Mouse (Mus musculus) embryonic facial prominence, embryonic 15.5 days (tissue): Measurements from ENCODE around the gene Wnk4. TPM values are rescaled to one million over a fixed set of nuclear protein-coding genes. Genes with fewer than 3 reads are reported as not detected.

Source experiments
- ATAC-seq: fragments of 200-750 bp; cut with Nextera tagmentation; 2 replicates; pipeline ENCODE4 v1.8.0; 2017; ENCODE audit warnings: low read depth, moderate TSS enrichment; ENCODE audit not compliant: insufficient number of reproducible peaks, low FRiP score, low TSS enrichment
- H3K27ac ChIP-seq: fragments of 300-500 bp; sonication (generic); replicated peaks from 2 replicates; pipeline ENCODE4 v1.5.1; 2015; ENCODE audit warnings: mild to moderate bottlenecking, inconsistent platforms
- H3K27me3 ChIP-seq: fragments of 300-500 bp; sonication (generic); 2 replicates; pipeline ENCODE4 v1.6.1; 2015; ENCODE audit warnings: inconsistent platforms
- H3K36me3 ChIP-seq: fragments of 300-500 bp; sonication (generic); 2 replicates; pipeline ENCODE4 v1.6.1; 2015; ENCODE audit warnings: mild to moderate bottlenecking, inconsistent platforms
- H3K4me1 ChIP-seq: fragments of 300-500 bp; sonication (generic); 2 replicates; pipeline ENCODE4 v1.6.1; 2015; ENCODE audit warnings: inconsistent platforms
- H3K4me2 ChIP-seq: fragments of 300-500 bp; sonication (generic); replicated peaks from 2 replicates; pipeline ENCODE4 v1.6.1; 2015; ENCODE audit warnings: mild to moderate bottlenecking, inconsistent platforms
- H3K4me3 ChIP-seq: fragments of 300-500 bp; sonication (generic); replicated peaks from 2 replicates; pipeline ENCODE4 v1.5.1; 2015; ENCODE audit warnings: mild to moderate bottlenecking, inconsistent platforms
- H3K9ac ChIP-seq: fragments of 300-500 bp; sonication (generic); 2 replicates; pipeline ENCODE4 v1.6.1; 2015; ENCODE audit warnings: inconsistent platforms
- H3K9me3 ChIP-seq: fragments of 300-500 bp; sonication (generic); replicated peaks from 2 replicates; pipeline ENCODE4 v1.6.1; 2016; ENCODE audit warnings: inconsistent platforms
- WGBS: fragments of 180-500 bp; shearing (Covaris S2); methylation state at CpG from one replicate; pipeline ENCODE4 v1.1.7; 2015; 5-methylcytosine and 5-hydroxymethylcytosine counted together
- polyA plus RNA-seq: library from polyadenylated mRNA; unstranded; fragments of >200 nt; fragmentation: Nextera tagmentation; extraction: Ambion mirVana; gene quantifications from 2 replicates; pipeline ENCODE4 v1.2.1, GENCODE M21; 2015

Wnk4 gene
- polyA plus RNA-seq, 1 experiment from 2014 or later, result 14.3 TPM

DNA sequence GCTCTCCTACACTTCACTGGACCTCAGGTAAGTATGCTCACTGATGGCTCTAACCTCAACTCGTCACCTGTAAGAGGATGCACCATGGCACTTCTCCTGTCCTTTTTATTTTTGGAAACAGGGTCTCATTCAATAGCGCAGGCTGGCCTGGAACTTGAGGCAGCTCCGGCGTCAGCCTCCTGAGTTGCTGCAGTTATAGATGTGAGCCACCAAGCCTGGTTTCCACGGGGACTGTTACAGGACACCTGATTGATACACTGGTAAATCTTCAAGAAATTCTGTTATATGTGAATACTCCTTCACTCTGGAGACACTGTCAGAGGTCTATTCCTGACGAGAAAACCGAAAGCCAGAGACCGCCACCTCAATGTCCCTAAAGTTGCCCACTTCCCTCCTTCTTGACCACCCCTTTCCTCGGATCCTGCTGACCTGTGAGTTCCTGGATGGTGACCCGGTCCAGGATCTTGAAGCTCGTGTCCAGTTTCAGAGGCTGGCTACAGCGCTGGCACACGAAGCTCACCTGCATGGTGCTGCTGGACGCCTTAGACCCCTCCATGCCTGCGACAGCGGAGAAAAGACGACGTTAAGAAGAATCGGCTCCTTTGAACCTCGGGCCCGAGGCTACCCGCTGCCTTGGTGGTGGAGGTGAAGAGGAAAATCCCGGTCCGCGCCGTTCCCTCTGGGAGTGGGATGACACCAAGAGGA is 41.1 kb downstream of the Wnk4 start:
- Histone ChIP-seq H3K36me3 (peaks cover 25% of the 10 kb centered on the region), H3K4me3 (peak overlapping the region; percentile 84), H3K9me3 (no peaks in the 10 kb centered on the region), H3K9ac (peak overlapping the region; percentile 72), H3K4me2 (peak overlapping the region; percentile 82), H3K27ac (0 out of 2 replicates have a peak overlapping the region, but pooled peaks have one; percentile 35), H3K4me1 (peaks cover 15% of the 10 kb centered on the region), H3K27me3 (no peaks in the 10 kb centered on the region)
- 13% methylated on average over 26 of the region's 26 CpGs for WGBS
- ATAC-seq, result peak; percentile 20; the same call in 1 of the 2 replicates

DNA sequence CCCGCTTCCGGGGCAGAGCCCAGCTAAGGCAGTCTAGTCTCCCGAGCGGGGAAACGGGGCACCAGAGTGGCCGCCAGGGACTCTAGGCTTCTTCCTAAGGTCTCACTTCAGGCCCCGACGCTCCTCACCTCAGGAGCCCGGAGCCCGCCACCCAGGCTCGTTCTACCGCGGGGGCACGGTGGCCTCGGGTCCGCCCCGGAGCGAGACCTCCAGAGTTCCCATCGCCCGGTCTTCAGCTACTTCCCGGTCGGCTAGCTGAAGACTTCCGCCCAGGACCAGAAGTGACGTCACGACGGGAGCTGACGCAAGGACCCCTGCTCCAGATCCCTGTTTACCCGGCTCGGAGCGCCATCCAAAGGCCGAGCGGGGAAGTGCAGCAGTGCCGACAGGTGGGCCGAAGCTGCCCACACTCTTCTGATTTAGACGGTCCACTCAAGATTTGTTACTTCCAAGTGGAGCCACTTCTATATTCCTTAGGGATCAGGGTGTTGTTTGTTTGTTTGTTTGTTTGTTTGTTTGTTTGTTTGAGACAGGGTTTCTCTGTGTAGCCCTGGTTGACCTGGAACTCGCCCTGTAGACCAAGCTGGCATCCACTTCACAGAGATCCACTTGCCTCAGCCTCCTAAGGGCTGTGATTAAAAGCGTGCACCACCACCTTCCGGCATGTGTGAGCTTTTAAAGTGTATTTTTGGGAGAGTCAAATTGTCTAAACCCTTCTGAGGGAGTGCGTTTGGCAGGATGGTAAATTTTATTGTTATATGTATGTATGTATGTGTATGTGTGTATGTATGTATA is 41.8 kb downstream of the Wnk4 start, which contains the start of gene Becn1:
Gene Becn1 (minus strand): TSS at position 283 of the 795 bp plus-strand sequence.
- H3K9ac ChIP-seq, result peak within 1 kb of the TSS; percentile 72
- peak within 1 kb of the TSS; percentile 84 for H3K4me3 ChIP-seq
- H3K27ac ChIP-seq, result peak within 1 kb of the TSS; percentile 35; the same call in 1 of the 2 replicates
- no peaks in the 10 kb centered on the region for H3K27me3 ChIP-seq
- H3K4me1 ChIP-seq, result peaks cover 15% of the 10 kb centered on the region
- H3K9me3 ChIP-seq, result no peaks in the 10 kb centered on the region
- peak within 1 kb of the TSS; percentile 82 for H3K4me2 ChIP-seq
- H3K36me3 ChIP-seq, result peaks cover 21% of the 10 kb centered on the region
- ATAC-seq, result peak; percentile 89
- WGBS, result 6% methylated on average over 39 of the region's 39 CpGs

DNA sequence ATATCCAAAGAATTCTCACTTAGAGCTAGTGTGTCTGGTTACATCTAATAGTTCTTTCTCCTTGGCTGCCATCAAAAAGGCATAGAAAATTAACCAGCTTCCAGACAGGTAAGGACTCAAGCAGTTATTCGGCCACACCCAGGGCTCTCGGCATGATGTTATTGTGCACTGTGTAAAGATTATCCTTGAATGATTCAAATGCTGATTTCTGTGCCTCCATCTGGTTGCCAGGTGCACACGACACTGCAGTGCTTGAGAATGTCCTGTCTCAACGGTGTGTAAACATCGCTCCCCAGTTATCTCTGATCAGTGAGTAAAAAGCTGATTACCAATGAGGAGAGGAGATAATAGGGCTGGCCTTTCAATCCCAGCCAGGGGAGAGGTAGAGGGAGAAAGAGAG is 47.4 kb downstream of the Wnk4 start:
- Histone ChIP-seq H3K27ac (no peak overlapping the region), H3K36me3 (no peaks in the 10 kb centered on the region), H3K4me1 (no peaks in the 10 kb centered on the region), H3K9ac (no peak overlapping the region), H3K27me3 (0 out of 2 replicates have a peak, but pooled peaks cover 3% of the 10 kb centered on the region), H3K9me3 (no peaks in the 10 kb centered on the region), H3K4me2 (no peak overlapping the region), H3K4me3 (no peak overlapping the region)
- 29% methylated on average over 5 of the region's 5 CpGs for WGBS
- no peak for ATAC-seq

DNA sequence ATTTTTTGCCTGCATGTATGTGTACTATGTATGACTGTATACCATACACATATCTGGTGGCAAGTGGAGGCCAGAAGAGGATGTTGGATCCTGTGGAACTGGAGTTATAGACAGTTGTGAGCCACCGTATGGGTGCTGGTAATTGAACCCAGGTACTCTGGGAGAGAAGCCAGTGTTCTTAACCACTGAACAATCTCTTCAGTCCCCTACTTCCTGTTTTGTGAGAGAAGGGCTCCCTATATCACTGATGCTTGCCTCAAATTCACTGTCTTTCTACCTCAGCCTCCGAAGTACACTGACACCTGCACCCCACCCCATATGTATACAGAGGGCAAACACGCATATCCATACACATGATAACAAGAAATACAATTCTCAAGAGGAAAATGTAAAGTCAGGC is 50.7 kb downstream of the Wnk4 start:
- Histone ChIP-seq H3K9me3 (no peaks in the 10 kb centered on the region), H3K27ac (no peak overlapping the region), H3K4me3 (no peak overlapping the region), H3K4me1 (no peaks in the 10 kb centered on the region), H3K27me3 (0 out of 2 replicates have a peak, but pooled peaks cover 3% of the 10 kb centered on the region), H3K36me3 (no peaks in the 10 kb centered on the region), H3K9ac (no peak overlapping the region), H3K4me2 (no peak overlapping the region)
- WGBS, result 78% methylated on average over 3 of the region's 3 CpGs
- ATAC-seq, result no peak

DNA sequence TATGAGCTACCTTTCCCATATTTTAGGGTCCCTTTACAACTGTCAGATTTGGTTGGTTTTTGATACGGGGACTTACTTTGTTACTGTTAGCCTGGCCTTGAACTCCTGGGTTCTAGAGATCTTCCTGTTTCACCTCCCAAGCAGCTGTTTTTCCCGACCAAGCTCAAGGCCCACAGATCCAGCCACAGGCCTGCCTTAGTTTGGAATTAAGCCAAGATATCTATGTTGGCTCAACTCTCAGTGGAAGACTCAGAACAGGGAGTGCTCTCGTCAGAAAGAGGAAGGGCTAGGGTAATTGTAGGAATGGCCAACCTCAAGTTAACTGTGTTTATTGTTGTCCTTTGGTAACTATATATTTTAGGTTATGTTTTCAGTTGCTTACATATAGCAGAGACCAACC is 51.8 kb downstream of the Wnk4 start:
- H3K27me3 ChIP-seq, result 0 out of 2 replicates have a peak, but pooled peaks cover 3% of the 10 kb centered on the region
- no peak for ATAC-seq
- WGBS, result 57% methylated on average over 3 of the region's 3 CpGs

DNA sequence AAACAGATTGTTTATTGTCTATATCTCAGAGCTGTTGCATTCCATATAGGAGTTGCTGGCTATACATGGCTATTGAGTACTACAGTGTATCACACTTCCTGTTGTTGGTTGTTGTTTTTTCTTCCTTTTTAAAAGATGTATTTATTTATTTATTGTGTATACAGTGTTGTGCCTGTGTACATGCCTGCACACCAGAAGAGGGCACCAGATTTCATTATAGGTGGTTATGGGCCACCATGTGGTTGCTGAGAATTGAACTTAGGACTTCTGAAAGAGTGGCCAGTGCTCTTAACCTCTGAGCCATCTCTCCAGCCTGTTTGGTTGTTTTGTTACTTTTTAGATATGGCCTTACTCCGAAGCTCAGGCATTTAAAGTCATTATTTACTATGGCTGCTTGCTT is 54.2 kb downstream of the Wnk4 start:
- Histone ChIP-seq H3K27me3 (no peaks in the 10 kb centered on the region), H3K9ac (no peak overlapping the region), H3K4me3 (no peak overlapping the region), H3K4me1 (peaks cover 15% of the 10 kb centered on the region), H3K9me3 (no peaks in the 10 kb centered on the region), H3K27ac (no peak overlapping the region), H3K4me2 (no peak overlapping the region), H3K36me3 (peaks cover 18% of the 10 kb centered on the region)
- ATAC-seq, result no peak
- 98% methylated on average over 1 of the region's 1 CpGs for WGBS

More for the DNA sequence above, 51.8 kb downstream of the Wnk4 start:
- Histone ChIP-seq H3K9me3 (no peaks in the 10 kb centered on the region), H3K9ac (no peak overlapping the region), H3K4me1 (peaks cover 6% of the 10 kb centered on the region), H3K4me3 (no peak overlapping the region), H3K27ac (no peak overlapping the region), H3K36me3 (no peaks in the 10 kb centered on the region), H3K4me2 (no peak overlapping the region)

DNA sequence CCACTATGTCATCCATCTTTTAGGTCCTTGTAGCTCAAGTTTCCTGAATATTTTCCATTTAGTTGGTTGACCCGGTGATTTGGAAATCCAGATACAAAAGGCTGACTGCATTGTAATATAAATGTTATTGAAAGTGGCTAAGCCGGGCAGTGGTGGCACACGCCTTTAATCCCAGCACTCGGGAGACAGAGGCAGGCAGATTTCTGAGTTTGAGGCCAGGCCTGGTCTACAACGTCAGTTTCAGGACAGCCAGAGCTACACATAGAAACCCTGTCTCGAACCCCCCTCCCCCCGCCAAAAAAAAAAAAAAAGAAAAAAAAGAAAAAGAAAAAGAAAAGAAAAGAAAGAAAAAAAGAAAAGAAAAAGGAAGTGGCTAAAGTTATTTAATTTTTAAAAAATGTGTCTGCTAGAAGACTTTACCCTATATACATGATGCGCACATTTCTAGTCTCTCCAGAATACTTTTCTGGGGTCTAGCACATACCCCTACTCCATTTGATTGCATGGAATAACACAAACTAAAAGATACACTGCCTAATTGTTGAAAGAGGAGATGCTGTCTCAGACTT is 54.8 kb downstream of the Wnk4 start:
- Histone ChIP-seq H3K9me3 (no peaks in the 10 kb centered on the region), H3K27ac (peak overlapping the region; percentile 74), H3K4me1 (peaks cover 15% of the 10 kb centered on the region), H3K4me3 (peak overlapping the region; percentile 95), H3K4me2 (peak overlapping the region; percentile 93), H3K27me3 (no peaks in the 10 kb centered on the region), H3K36me3 (peaks cover 24% of the 10 kb centered on the region), H3K9ac (peak overlapping the region; percentile 89)
- WGBS, result 82% methylated on average over 8 of the region's 8 CpGs
- ATAC-seq, result no peak

DNA sequence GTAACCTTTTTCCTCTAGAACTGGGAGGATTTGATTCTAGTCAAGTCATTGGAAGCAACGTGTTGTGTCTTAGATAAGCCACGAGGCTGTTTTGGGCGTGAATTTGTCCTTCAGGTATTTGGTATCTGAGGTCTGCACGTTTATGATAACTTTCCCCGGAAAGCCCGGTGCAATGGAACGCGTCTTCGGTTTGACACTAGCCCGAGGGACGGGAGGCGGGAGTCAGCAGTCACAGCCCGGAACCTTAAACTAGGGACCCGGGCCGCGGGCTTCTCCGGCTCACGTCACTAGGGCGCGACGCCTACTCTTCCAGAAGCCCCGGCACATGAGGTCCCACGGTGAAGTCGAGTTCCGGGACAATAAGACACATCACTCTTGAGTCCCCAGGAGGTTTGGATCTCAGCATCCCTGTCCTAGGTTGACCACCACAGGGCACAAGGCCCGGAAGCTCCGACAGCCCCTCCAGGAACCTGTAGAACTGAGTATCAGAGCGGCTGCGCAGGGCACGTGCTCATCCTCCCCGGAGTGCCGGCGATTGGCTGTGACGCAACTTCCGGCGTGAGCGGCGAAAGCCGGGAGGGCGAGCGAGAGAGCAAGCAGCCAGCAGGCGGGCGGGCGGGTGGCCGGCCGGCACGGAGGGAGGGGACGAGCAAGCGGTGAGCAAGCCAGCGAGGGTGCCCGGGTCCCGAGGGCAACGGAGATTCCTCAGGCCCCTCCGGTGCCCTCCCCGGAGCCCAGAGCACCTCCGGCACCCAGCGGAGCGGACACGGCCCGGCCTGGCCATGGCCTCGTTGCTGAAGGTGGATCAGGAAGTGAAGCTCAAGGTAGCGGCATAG is 55.5 kb downstream of the Wnk4 start, which contains the start of gene Psme3:
Gene Psme3 (plus strand): TSS at position 549 of the 836 bp plus-strand sequence.
- Histone ChIP-seq H3K9ac (peak within 1 kb of the TSS; percentile 89), H3K27ac (peak within 1 kb of the TSS; percentile 74), H3K4me1 (peaks cover 15% of the 10 kb centered on the region), H3K4me3 (peak within 1 kb of the TSS; percentile 95), H3K36me3 (peaks cover 31% of the 10 kb centered on the region), H3K27me3 (no peaks in the 10 kb centered on the region), H3K4me2 (peak within 1 kb of the TSS; percentile 93), H3K9me3 (no peaks in the 10 kb centered on the region)
- peak; percentile 89 for ATAC-seq
- under 1% methylated on average over 62 of the region's 62 CpGs for WGBS

DNA sequence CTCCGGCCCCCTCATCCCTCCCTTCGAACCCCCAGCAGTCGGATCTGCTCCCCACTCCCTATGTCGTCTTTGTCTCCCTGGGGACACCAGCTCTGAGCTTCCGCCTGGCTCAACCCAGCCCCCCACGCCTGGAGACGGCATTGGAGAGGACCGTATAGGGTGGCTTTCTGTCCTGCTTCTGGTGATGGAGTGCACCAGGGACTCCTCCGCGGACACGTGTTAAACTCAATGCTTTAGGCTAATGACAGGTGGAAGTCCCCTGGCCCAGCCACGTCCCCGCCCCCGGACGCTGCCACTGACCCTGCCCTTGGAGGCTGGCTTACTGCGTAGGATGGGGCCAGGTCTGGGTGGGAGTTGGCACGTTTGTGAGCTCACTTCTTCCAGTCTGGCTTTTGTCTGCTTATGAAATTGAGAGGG is 56.1 kb downstream of the Wnk4 start:
- peak; percentile 31 for ATAC-seq
- Histone ChIP-seq H3K4me1 (peaks cover 15% of the 10 kb centered on the region), H3K9me3 (no peaks in the 10 kb centered on the region), H3K4me2 (peak overlapping the region; percentile 93), H3K36me3 (peaks cover 38% of the 10 kb centered on the region), H3K27ac (peak overlapping the region; percentile 74), H3K27me3 (no peaks in the 10 kb centered on the region), H3K4me3 (peak overlapping the region; percentile 95), H3K9ac (peak overlapping the region; percentile 89)
- under 1% methylated on average over 17 of the region's 17 CpGs for WGBS

DNA sequence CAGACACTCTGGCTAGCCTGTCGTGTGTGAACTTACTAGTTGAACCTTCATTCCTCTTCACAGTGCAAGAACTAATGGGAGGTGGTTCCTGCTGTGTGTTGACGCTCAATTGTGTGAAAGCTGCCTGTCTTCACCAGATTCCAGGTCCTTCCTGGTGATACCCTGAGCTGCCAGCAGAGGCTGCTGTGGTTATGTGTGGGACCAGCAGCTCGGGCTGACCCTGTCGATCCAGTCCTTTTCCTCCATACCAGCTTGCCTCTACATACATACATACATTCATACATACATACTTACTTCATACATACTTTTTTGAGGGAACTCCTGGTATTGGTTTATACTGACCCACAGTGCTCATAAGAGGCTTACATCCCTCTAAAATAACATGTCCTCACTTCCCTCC is 63.2 kb downstream of the Wnk4 start:
- Histone ChIP-seq H3K27ac (no peak overlapping the region), H3K9ac (no peak overlapping the region), H3K4me2 (no peak overlapping the region), H3K4me3 (no peak overlapping the region), H3K36me3 (peaks cover 75% of the 10 kb centered on the region), H3K9me3 (no peaks in the 10 kb centered on the region), H3K27me3 (no peaks in the 10 kb centered on the region), H3K4me1 (peaks cover 5% of the 10 kb centered on the region; the same call in 1 of the 2 replicates)
- WGBS, result 9% methylated on average over 4 of the region's 4 CpGs
- no peak for ATAC-seq
